Mouse (Mus musculus): ENCODE data around the gene Gast.
"Not testable (repeated sequence)": the region's sequence is repeated elsewhere in the genome, so short reads cannot be mapped to it uniquely, and the experiment has no call there.

Gast gene

GRCm38 (mm10) chr11:100320701-100321410 is 13.4 kb upstream of the Gast start:
- not testable (repeated sequence) for DNase-seq (ENCODE audit: low spot score in 2 of 2)

DNA sequence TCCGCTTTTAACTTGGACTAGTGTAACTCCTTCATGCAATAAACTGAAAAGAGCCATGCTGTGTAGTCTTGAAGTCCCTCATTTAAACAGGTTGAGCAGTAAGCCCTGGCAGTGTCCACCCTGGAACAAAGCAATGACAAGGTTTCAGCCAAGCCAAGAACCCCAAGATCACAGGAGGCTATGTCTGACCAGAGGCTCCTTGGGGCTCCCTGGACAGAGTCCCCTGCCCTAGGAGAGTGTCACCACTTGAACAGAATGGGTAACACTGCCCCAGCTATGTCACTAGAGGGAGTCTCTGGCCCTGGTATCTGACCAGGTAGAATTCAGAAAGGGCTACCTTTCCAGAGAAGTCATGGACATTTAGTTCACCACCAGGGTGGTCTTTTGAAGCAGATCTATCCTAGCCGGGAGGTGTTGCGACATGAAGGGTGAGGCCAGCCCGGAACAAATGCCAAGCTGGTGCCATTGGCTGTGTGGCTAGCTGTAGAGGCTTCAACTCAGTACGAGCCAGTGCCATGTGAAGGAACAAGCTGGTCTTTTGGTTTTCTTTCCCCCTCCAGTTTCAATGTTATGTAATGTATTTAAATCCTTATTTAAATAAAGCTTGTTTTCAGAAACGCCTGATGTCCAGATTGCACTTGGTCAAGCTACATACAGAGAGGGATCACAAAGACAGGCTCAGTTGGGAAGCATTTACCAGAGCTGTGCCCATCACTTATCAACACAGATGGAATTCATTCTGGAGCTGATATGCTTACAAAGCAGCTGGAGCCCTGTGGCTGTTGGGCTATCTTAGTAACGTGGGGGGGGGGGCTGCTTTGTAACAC is 12.5 kb upstream of the Gast start:
- not testable (repeated sequence) for DNase-seq (ENCODE audit: low spot score in 2 of 2)

DNA sequence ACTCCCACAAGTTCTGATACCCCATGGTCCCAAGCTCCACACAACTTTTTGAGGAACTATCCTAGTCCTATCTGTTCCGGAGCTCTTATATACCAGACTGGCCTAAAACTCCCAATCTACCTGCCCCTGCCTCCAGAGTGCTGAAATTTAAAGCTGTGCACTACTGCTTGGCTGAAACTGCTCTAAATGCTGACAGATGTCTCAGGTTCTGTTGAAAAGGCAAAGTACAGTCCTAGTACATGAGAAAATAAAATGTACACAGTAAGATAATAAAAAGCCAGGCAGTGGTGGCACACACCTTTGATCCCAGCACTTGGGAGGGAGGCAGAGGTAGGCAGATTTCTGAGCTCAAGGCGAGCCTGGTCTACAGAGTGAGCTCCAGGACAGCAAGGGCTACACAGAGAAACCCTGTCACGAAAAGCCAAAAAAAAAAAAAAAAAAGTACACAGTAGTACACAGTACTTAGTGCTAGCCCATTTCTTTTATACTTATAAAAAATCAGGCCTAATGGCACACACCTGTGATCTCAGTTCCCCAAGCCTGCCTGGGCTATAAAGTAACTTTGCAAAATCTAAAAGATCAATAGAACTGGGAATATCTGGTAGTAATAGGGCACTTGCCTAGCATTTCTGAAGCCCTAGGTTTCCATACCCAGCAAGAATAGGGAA is 11.5 kb upstream of the Gast start:
- DNase-seq (ENCODE audit: low spot score in 2 of 2): no peak

DNA sequence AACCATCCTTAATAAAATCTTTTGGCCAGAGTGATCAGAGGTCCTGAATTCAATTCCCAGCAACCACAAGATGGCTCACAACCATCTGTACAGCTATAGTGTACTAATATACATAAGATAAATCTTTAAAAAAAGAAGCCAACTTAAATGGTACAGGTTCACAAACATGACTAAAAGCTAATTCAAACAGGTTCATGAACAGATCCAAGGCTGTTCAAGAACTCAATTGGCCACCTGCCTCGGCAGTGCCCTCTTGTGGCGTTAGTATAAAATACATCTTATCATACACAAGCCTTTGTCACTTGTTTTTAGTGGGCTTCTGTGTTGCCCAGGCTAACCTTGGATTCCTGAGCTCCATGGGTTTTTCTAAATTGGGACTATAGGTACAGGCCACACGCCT is 10.6 kb upstream of the Gast start:
- DNase-seq (ENCODE audit: low spot score in 2 of 2): peak; percentile 53 to 81

DNA sequence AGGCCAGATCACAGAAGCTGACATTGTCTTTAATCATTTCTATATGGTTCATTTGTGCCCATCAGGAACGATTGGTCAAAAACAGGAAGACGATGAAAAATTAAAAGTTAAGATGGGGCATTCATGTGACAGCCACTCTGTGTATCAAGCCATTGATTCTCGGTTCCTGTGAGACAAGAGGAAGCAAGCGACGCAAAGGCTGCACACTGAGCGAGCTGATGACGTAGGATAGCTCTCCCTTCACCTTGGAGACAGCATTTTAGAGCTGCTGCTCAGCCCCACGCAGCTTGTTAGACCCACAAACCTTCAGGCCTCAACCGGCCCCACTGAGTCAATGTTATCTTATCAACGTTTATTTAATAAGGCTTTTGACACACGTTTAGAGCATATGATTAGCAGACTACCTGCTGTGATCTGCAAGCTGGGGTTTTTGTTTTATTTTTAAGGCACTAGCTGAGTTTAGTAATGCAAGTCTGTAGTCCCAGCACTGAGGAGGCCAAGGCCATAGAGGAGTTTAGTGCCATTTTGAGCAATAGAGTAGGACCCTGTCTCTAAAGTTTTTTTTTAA is 9.1 kb upstream of the Gast start:
- no peak for DNase-seq (ENCODE audit: low spot score in 2 of 2)

- no peak for DNase-seq (ENCODE audit: low spot score in 2 of 2)
These were observed 6.9 kb upstream of the Gast start for GRCm38 (mm10) chr11:100327316-100327715.

DNA sequence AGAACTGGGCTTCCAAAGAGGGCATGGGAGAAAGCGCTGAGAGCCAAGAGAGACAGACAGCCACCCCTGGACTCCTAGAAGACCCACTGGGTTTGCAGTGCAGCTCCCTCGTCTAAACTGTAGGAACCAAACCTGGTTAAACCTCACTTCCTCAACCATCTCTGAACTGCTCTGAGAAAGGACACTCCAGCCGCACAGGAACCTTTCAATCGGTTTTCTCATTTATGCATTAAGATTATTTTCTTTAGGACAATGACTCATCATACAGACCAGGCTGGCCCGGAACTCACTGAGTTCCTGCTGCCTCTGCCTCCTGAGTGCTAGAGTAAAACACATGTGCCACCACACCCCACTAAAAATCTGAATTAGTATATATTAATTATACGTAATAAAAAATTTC is 6.4 kb upstream of the Gast start:
- DNase-seq (ENCODE audit: low spot score in 2 of 2): no peak

- no peak for DNase-seq (ENCODE audit: low spot score in 2 of 2)
These were observed 4.0 kb upstream of the Gast start for GRCm38 (mm10) chr11:100330235-100330634.

DNA sequence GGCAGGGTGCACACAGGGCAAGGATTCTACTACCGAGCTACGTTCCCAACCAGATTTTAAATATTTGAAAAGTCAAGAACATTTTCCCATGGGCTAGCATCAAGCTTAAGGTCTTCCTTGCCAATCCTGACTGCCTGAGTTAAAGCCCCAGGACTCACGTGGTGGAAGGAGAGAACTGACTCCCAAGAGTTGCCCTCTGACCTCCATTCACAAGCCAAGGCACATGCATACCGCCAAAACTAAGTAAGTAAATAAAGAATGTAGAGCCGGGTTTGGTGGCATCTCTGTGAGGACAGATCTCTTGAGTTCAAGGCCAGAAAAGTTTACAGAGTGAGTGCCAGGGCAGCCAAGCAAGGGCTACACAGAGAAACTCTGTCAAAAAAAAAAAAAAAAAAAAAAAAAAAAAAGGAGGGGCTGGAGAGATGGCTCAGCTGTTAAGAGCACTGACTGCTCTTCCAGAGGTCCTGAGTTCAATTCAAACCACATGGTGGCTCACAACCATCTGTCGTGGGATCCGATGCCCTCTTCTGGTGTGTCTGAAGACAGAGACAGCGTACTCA is 3.3 kb upstream of the Gast start:
- not testable (repeated sequence) for DNase-seq (ENCODE audit: low spot score in 2 of 2)

DNA sequence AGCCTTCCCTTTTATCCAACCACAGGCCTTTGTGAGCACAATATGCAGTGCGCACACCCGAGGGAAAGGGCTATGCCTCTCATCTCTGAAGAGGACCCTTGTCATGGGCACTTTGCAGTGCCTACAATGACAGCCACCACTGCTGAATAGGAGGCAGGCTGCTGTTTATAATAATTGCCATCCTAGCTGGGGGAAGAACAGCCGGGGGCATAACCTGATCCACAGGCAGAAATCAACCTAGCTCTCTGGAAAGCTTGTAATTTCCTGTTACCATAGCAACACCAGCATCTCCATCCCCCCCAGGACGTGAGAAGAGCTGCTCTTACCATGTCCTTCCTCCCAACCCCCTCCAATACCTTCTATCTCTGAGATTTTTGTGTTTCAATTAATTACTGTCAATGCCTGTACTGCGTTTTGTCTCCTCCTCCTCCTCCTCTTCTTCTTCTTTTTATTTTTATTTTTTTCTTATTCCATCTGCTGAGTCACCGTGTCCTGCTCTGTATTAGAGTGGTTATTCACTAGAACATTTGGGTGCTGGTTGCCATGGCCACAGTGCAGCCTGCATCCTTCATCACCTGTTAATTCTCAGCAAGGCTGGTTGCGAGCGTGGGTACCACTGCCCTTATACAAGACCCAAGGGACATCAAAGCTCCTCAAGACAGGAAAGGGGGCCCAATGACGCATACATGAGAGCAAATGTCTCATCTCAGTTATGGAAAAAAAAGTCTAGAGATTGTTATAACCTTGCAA is 1.3 kb upstream of the Gast start:
- DNase-seq (ENCODE audit: low spot score in 2 of 2): no peak

DNA sequence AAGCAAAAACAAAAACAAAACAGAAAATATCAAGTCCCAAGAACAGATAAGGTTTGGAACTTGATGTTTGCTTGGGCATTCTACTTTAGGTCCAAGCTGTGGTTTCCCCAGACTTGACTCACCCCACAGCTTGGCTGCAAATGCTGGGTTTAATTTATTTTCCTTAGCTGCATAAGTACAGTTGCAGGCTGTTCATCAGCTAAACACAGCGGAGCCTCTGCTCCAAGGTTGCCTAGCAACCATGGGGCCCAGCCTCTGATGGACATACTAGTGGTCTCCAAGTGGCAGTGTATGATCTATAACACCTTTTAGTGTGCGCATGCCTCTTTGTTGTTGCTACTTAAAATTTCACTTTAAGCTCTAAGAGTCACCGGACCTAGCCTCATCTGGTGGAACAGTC is 1.5 kb downstream of the Gast start:
- no peak for DNase-seq (ENCODE audit: low spot score in 2 of 2)

DNA sequence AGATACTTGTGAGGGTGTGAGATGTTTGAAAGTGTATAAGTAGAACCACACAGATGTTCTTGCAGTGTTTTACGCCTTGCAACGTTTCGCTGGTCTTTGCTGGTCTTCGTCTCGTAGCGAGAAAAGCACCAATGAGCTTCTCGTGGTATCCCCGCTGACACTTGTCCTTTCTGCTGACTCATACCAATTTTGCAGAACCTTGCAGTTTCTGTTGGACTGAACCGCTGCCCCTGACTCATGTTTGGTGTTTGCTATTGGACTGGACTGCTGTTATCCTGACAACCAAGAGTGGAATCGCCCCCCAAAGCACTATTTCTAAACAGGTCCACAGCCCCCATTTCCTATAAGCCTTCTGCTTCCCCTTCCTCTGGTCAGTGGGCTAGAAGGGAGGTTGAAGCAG is 10.1 kb downstream of the Gast start:
- no peak for DNase-seq (ENCODE audit: low spot score in 2 of 2)

- DNase-seq (ENCODE audit: low spot score in 2 of 2): peak in 1 of 2 experiments; percentile 37
These were observed 18.1 kb downstream of the Gast start for GRCm38 (mm10) chr11:100352076-100352857.

GRCm38 (mm10) chr11:100355151-100355951 is 21.1 kb downstream of the Gast start:
- DNase-seq (ENCODE audit: low spot score in 2 of 2): peak; percentile 21 to 50

- DNase-seq (ENCODE audit: low spot score in 2 of 2): peak; percentile 33 to 58
These were observed 22.0 kb downstream of the Gast start, which contains the start of gene Hap1 for GRCm38 (mm10) chr11:100355972-100356818. Gene Hap1 (minus strand): TSS chr11:100356128.

DNA sequence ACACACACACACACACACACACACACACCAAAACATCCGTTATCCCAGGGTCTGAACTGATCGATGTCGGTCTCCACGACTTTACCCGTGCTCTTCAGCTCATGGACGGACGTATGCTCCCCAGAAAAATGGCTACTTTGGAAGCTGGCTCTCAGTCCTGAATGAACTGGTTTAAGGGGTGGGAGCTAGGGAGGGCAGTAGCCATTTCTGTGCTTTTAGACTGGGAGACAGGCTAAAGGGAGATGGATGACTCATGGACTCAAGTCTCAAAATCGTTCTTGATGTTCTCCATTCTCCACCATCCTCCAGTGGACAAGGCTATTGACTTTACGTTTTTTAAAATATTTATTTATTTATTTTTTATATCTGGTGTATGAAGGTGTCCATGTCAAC is 22.6 kb downstream of the Gast start:
- no peak for DNase-seq (ENCODE audit: low spot score in 2 of 2)

DNA sequence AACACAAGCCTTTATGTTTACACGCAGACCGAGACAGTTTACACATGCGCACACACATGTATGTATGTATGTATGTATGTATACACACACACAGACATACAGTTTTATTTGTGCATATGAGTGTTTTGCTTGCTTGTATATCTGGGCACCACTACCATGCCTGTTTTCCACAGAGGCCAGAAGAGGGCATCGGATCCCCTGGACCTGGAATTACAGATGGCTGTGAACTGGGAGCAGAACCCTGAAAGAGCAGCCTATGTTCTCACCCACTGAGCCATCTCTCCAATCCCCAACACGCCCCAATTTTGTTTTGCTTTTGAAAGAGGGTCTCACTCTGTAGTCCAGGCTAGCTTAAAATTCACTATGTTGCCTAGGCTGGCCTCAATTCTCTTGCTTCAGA is 23.2 kb downstream of the Gast start:
- DNase-seq (ENCODE audit: low spot score in 2 of 2): no peak

- DNase-seq (ENCODE audit: low spot score in 2 of 2): no peak
These were observed 26.0 kb downstream of the Gast start for GRCm38 (mm10) chr11:100360175-100360574.

- not testable (repeated sequence) for DNase-seq (ENCODE audit: low spot score in 2 of 2)
These were observed 26.9 kb downstream of the Gast start for GRCm38 (mm10) chr11:100361059-100361458.

Measured in spleen, postnatal 10 days (tissue).